Mouse (Mus musculus): ENCODE results near the gene Pde4c. TPM values are rescaled to one million over a fixed set of nuclear protein-coding genes. Genes with fewer than 3 reads are reported as not detected.

Pde4c gene
- polyA plus RNA-seq, 1 experiment: 6.2 TPM

GRCm38 (mm10) chr8:70787941-70788667, 64.6 kb downstream of the Pde4c start:
- H3K36me3 ChIP-seq (ENCODE audit: control insufficient read depth, insufficient read depth, low read length): peaks cover 60% of the 10 kb centered on the region
- DNase-seq: no peak
- no peaks in the 10 kb centered on the region for H3K27me3 ChIP-seq (ENCODE audit: control insufficient read depth, insufficient read depth, low read length)
- 96% methylated on average over 30 of the region's 30 CpGs for WGBS
- peaks cover 16% of the 10 kb centered on the region for H3K4me1 ChIP-seq (replicated peaks; ENCODE audit: control insufficient read depth, insufficient read depth, low read length)
- TF ChIP-seq CTCF (IDR thresholded peaks at IDR 0.05; ENCODE audit: borderline replicate concordance, control insufficient read depth, extremely low read depth, insufficient read depth, low read length, poor library complexity): no peak
- TF ChIP-seq POLR2A (IDR thresholded peaks at IDR 0.05; ENCODE audit: control insufficient read depth, extremely low read depth, insufficient read depth, low read length, poor library complexity): no peak
- H3K4me3 ChIP-seq (ENCODE audit: control insufficient read depth, insufficient read depth, low read length): no peak overlapping the region
- no peak overlapping the region for H3K27ac ChIP-seq (ENCODE audit: control insufficient read depth, insufficient read depth, low read length)

DNA sequence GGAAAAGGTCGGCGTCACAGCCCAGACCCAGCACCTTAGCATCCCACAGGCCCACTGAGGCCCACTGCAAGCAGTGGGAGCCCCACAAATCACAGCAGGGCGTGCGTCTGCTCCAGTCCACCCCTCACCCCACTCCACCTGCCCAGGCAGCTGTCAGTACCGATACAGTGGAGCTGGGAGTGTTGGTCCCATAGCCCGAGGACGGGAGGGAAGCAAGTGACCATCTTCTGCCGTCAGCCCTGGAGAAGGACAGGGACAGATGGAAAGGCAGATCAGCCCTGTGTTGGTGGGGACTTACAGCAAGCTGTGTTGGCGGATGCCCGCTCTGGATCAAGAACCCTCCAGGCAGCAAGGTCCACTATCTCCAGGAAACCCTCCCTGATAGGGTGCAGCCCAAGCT, 65.5 kb downstream of the Pde4c start:
- WGBS: 98% methylated on average over 10 of the region's 10 CpGs
- Histone ChIP-seq H3K4me3 (ENCODE audit: control insufficient read depth, insufficient read depth, low read length) (no peak overlapping the region), H3K27me3 (ENCODE audit: control insufficient read depth, insufficient read depth, low read length) (no peaks in the 10 kb centered on the region), H3K27ac (ENCODE audit: control insufficient read depth, insufficient read depth, low read length) (no peak overlapping the region), H3K4me1 (replicated peaks; ENCODE audit: control insufficient read depth, insufficient read depth, low read length) (peaks cover 19% of the 10 kb centered on the region), H3K36me3 (ENCODE audit: control insufficient read depth, insufficient read depth, low read length) (peaks cover 51% of the 10 kb centered on the region)
- TF ChIP-seq POLR2A (IDR thresholded peaks at IDR 0.05; ENCODE audit: control insufficient read depth, extremely low read depth, insufficient read depth, low read length, poor library complexity) (no peak), CTCF (IDR thresholded peaks at IDR 0.05; ENCODE audit: borderline replicate concordance, control insufficient read depth, extremely low read depth, insufficient read depth, low read length, poor library complexity) (no peak)
- no peak for DNase-seq

- DNase-seq: no peak
- WGBS: 26% methylated on average over 8 of the region's 8 CpGs
- H3K27me3 ChIP-seq (ENCODE audit: control insufficient read depth, insufficient read depth, low read length): no peaks in the 10 kb centered on the region
- peaks cover 33% of the 10 kb centered on the region for H3K36me3 ChIP-seq (ENCODE audit: control insufficient read depth, insufficient read depth, low read length)
- H3K27ac ChIP-seq (ENCODE audit: control insufficient read depth, insufficient read depth, low read length): peak overlapping the region; percentile 62
- peaks cover 19% of the 10 kb centered on the region for H3K4me1 ChIP-seq (replicated peaks; ENCODE audit: control insufficient read depth, insufficient read depth, low read length)
- peak overlapping the region; percentile 83 for H3K4me3 ChIP-seq (ENCODE audit: control insufficient read depth, insufficient read depth, low read length)
- TF ChIP-seq CTCF (IDR thresholded peaks at IDR 0.05; ENCODE audit: borderline replicate concordance, control insufficient read depth, extremely low read depth, insufficient read depth, low read length, poor library complexity): no peak
- no peak for TF ChIP-seq POLR2A (IDR thresholded peaks at IDR 0.05; ENCODE audit: control insufficient read depth, extremely low read depth, insufficient read depth, low read length, poor library complexity)
These were observed 67.3 kb downstream of the Pde4c start for GRCm38 (mm10) chr8:70790846-70791245.

- Histone ChIP-seq H3K27me3 (ENCODE audit: control insufficient read depth, insufficient read depth, low read length) (no peaks in the 10 kb centered on the region), H3K27ac (ENCODE audit: control insufficient read depth, insufficient read depth, low read length) (peak overlapping the region; percentile 82), H3K4me3 (ENCODE audit: control insufficient read depth, insufficient read depth, low read length) (peak overlapping the region; percentile 83), H3K4me1 (replicated peaks; ENCODE audit: control insufficient read depth, insufficient read depth, low read length) (peaks cover 19% of the 10 kb centered on the region), H3K36me3 (ENCODE audit: control insufficient read depth, insufficient read depth, low read length) (peaks cover 28% of the 10 kb centered on the region)
- DNase-seq: peak; percentile 83
- WGBS: 1% methylated on average over 7 of the region's 7 CpGs
- no peak for TF ChIP-seq CTCF (IDR thresholded peaks at IDR 0.05; ENCODE audit: borderline replicate concordance, control insufficient read depth, extremely low read depth, insufficient read depth, low read length, poor library complexity)
- 0 out of 2 replicates have a peak, but pooled peaks have one; percentile 22 for TF ChIP-seq POLR2A (IDR thresholded peaks at IDR 0.05; ENCODE audit: control insufficient read depth, extremely low read depth, insufficient read depth, low read length, poor library complexity)
These were observed 67.8 kb downstream of the Pde4c start for GRCm38 (mm10) chr8:70791294-70791701.

DNA sequence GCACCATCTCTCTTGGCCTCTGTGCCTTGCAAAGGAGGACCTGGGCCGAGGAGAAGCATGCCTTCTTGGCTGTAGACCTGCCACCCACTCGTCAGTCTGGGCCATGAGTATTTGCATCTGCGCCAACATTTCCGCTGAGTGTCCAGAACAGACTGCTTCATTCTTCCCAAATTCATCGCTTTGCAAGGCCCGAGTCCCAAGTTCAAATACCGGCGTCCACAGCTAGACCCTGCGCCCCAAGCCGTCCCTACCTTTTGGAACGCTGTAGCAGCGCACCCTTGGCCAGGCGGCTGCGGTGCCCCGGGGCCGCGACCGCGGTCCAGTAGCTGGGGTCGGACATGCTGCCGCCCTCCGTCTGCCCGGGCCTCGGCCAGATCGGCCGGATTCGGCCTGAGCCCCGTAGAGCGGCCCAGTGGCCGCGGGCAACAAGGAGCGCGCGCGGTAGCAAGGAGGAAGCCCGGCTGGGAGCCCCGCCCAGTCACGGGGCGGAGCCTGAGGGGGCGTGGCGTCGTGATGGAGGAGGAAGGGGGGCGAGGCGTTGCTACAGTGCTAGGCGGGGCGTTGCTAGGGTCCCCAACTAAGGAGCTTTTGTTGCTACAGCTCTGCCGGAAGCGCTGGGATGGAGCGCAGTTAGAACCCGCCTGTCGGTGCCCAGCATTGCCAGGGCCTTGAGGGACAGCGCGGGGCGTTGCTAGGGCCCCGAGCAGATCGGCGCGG, 68.6 kb downstream of the Pde4c start:
- Histone ChIP-seq H3K4me1 (replicated peaks; ENCODE audit: control insufficient read depth, insufficient read depth, low read length) (peaks cover 26% of the 10 kb centered on the region), H3K27me3 (ENCODE audit: control insufficient read depth, insufficient read depth, low read length) (no peaks in the 10 kb centered on the region), H3K36me3 (ENCODE audit: control insufficient read depth, insufficient read depth, low read length) (peaks cover 20% of the 10 kb centered on the region), H3K27ac (ENCODE audit: control insufficient read depth, insufficient read depth, low read length) (peak overlapping the region; percentile 82), H3K4me3 (ENCODE audit: control insufficient read depth, insufficient read depth, low read length) (peak overlapping the region; percentile 83)
- peak; percentile 93 for TF ChIP-seq POLR2A (IDR thresholded peaks at IDR 0.05; ENCODE audit: control insufficient read depth, extremely low read depth, insufficient read depth, low read length, poor library complexity)
- TF ChIP-seq CTCF (IDR thresholded peaks at IDR 0.05; ENCODE audit: borderline replicate concordance, control insufficient read depth, extremely low read depth, insufficient read depth, low read length, poor library complexity): no peak
- WGBS: 1% methylated on average over 58 of the region's 58 CpGs
- peak; percentile 100 for DNase-seq

DNA sequence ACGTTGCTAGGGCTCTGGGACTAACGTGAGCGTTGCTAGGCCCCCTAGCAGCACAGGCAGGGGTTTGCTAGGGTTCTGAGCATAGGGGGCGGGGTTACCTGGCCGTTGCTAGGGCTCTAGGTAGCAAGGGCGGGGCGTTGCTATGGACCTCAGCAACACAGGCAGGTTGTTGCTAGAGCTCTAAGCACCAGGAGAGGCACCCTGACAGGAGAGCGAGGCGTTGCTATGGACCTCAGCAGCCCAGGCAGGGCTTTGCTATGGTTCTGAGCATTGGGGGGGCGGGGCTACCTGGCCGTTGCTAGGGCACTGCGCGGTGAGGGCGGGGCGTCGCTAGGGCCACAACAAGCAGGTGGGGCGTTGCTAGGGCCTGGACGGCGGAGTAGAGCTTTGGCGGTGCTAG, 69.2 kb downstream of the Pde4c start:
- 2% methylated on average over 20 of the region's 20 CpGs for WGBS
- no peak for DNase-seq
- TF ChIP-seq POLR2A (IDR thresholded peaks at IDR 0.05; ENCODE audit: control insufficient read depth, extremely low read depth, insufficient read depth, low read length, poor library complexity): no peak
- TF ChIP-seq CTCF (IDR thresholded peaks at IDR 0.05; ENCODE audit: borderline replicate concordance, control insufficient read depth, extremely low read depth, insufficient read depth, low read length, poor library complexity): no peak
- peaks cover 14% of the 10 kb centered on the region for H3K36me3 ChIP-seq (ENCODE audit: control insufficient read depth, insufficient read depth, low read length)
- peak overlapping the region; percentile 50; the same call in 1 of the 2 replicates for H3K27ac ChIP-seq (ENCODE audit: control insufficient read depth, insufficient read depth, low read length)
- H3K4me3 ChIP-seq (ENCODE audit: control insufficient read depth, insufficient read depth, low read length): peak overlapping the region; percentile 48
- no peaks in the 10 kb centered on the region for H3K27me3 ChIP-seq (ENCODE audit: control insufficient read depth, insufficient read depth, low read length)
- H3K4me1 ChIP-seq (replicated peaks; ENCODE audit: control insufficient read depth, insufficient read depth, low read length): peaks cover 31% of the 10 kb centered on the region
